Mouse (Mus musculus): ENCODE data around the gene Nppa.

- TF ChIP-seq POLR2A (IDR thresholded peaks at IDR 0.05; ENCODE audit: control insufficient read depth, low read depth, low read length) = no peak
- no peak for TF ChIP-seq CTCF (IDR thresholded peaks at IDR 0.05; ENCODE audit: control insufficient read depth, insufficient read depth, insufficient replicate concordance, low read depth, low read length)
These were observed 43.6 kb downstream of the Nppa start for GRCm38 (mm10) chr4:148044113-148044512.
